Mouse (Mus musculus) thymus, postnatal 4 days (tissue): ENCODE data around the gene Rpl9-ps1.

Experiments
- DNase-seq: peaks from one replicate; pipeline ENCODE4 v3.0.0; 2021

The Rpl9-ps1 gene

DNA sequence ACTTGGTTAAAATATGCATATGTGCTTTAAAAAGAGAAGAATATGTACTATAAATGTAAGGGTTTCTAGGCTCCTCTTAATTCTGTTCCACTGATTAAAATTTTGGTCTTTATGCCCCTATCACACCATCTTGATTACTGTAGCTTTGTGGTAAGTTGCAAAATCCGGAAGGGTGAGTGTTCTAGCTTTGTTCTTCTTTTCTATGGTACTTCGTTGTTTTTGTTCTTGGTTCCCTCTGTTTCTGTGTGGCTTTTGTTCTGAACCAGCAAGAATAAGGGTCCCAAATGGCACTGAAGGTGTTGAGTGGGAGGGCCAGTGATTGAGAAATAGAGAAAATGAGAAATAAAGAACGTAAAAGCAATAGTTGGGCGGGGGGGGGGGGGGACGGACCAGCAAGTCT lies 27.2 kb downstream of the Rpl9-ps1 start:
- DNase-seq, result no peak

DNA sequence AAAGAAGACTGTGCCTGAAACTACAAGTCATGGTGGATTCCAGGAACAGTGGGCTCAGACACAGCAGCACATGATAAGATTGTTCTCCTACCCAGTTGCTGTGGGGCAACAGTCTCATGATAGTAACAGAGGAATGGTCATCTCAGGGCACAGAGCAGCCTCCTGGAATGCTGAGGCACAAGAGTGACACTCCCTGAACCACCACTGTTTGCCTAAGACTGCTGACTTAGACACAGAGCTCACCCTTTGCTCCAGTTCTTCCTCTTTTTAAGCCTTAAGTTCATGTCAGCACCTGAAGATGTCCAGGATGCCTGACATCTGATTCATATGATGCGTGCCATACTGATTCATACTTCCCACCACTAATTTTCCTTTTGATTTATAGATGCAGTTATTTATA lies 28.8 kb downstream of the Rpl9-ps1 start:
- no peak for DNase-seq

GRCm38 (mm10) chr11:83610900-83611299 lies 34.5 kb downstream of the Rpl9-ps1 start:
- no peak for DNase-seq

- no peak for DNase-seq
Observed at GRCm38 (mm10) chr11:83606396-83606795, 39.0 kb downstream of the Rpl9-ps1 start.

DNA sequence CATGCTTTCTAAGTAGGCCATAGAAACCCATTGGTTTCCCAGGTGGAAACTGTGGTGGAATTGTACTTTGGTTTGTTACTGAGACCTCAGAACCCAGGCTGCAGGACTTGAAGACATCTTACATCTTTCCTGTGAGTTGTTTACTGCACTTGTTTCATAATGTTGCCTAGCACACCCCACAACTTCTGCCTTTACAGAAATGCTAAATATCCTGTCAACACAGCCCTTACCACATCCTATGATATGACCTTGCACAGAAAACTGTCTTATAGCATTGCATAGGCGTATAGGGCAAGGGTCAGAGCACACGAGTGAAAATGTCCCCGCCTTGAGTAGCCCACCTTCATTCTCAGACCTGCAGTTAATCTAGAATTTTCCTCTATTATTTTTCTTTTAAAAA lies 39.9 kb downstream of the Rpl9-ps1 start:
- DNase-seq, result no peak

GRCm38 (mm10) chr11:83604698-83605097 lies 40.7 kb downstream of the Rpl9-ps1 start:
- DNase-seq, result no peak

DNA sequence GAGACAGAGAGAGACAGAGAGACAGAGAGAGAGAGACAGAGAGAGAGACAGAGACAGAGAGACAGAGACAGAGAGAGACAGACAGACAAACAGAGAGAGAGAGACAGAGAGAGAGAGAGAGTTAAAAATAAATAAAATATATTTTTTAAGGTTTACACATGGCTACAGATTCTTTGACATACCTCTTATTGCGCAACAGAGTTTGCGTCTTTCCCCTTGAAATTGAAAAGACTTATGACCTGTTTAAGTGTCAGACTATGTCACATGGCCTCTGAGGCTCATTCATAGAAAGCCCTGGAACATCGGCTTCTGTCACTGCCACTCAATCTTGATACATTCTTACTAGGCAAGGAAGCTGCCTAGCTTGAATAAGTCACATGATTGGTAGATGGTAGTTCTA lies 42.0 kb downstream of the Rpl9-ps1 start:
- no peak for DNase-seq

GRCm38 (mm10) chr11:83600576-83600975 lies 44.8 kb downstream of the Rpl9-ps1 start:
- no peak for DNase-seq

DNA sequence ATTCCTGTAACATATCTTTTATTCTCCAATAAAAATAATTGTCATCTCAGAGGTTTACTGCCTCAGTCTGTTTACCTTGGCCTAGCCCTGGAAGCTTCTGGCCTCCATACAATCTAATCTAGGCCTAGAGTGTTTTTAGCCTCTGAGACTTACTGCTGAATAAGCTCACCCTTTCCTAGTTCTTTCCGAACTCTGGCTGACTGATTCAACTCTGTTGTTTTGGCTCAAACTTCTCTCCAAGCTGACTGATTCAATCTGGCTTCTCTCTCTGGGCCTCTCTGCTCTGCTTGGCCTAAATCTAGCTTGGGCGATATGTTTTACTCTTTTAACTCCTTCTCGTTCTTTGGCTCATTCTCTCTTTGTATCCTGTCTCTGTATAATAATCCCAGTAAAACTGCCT lies 46.4 kb downstream of the Rpl9-ps1 start:
- no peak for DNase-seq

- no peak for DNase-seq
Observed at GRCm38 (mm10) chr11:83598207-83598837, 47.1 kb downstream of the Rpl9-ps1 start.

DNA sequence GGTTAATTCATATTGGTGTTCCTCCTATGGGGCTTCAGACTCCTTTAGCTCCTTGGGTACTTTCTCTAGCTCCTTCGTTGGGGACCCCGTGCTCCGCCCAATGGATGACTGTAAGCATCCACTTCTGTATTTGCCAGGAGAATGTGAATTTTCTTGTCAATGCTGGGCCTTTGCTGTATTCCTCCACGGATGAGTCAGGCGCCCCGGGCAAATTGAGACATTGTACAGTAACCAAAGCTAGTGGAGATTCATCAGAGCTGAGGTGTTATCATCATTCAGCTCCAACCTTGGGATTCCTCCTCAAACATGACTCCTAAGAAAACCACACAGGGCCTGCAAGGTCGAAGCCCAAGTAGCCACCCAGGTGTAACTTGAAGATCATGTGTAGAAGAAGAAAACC lies 47.6 kb downstream of the Rpl9-ps1 start:
- DNase-seq, result no peak

- DNase-seq, result no peak
Observed at GRCm38 (mm10) chr11:83595669-83596455, 49.6 kb downstream of the Rpl9-ps1 start.
